Mouse (Mus musculus): ENCODE measurements around the gene Cdhr4. TPM values are rescaled to one million over a fixed set of nuclear protein-coding genes. Genes with fewer than 3 reads are reported as not detected.
"Not testable (repeated sequence)": the region's sequence is repeated elsewhere in the genome, so short reads cannot be mapped to it uniquely, and the experiment has no call there.

Gene Cdhr4
- total RNA-seq, 2 experiments from 2014 or later: 3.3 to 5.3 TPM

DNA sequence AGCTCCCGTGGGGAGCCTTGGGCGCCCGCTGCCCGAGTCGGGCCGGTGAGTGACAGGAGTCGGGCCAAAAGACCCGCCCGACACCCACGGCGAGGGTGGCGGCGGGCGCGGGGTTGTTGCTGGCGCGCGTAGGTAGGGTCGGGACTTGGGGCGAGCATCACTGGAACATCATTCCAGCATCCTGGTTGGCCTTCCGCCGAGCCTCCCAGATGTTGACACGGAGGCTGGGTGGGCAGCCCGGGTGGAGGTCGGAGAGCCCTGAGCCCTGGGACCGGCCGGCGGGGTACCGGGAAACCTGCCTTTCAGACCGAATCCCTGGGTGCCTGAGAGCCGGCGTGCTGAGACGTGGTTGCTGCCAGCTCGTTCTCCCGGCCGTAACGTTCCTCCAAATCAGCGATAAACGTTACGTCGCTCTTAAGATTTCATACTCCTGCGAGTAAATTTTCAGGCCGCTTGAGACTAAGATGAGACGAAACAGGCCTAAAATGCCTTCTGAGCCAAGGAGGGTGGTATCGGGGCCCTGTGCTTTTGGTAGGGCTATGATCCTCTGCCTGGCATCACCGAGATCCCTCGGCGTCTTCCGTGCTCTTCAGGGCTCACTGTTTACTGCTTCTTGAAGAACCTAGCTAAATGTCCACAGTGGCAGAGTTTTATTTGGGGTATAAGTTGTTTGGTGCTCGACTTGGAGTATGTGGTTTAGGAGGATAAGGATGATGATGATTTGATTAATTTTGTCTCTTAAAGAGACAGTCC, 10.7 kb downstream of the Cdhr4 start:
- peak in 1 of 2 experiments; percentile 41 for DNase-seq (ENCODE audit: extremely low spot score in 1 of 2, low spot score in 1 of 2)

DNA sequence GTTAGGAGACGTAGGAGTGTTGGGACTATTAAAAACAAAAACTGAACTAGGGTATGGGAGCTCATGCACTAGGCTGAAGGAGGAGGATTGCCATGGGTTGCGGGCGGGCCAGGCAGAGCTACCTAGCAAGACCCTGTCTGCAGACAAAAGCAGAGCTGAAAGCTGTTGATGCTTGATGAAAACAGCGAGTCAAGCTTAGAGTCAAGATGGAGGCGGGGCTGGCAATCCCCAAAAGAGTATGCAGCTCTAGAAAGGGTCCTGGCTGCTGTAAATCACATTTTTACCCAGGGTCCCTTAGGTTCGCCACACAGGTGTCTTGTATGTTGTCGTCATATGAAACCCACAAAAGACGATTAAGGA, 11.2 kb downstream of the Cdhr4 start:
- no peak for DNase-seq (ENCODE audit: extremely low spot score in 1 of 2, low spot score in 1 of 2)

DNA sequence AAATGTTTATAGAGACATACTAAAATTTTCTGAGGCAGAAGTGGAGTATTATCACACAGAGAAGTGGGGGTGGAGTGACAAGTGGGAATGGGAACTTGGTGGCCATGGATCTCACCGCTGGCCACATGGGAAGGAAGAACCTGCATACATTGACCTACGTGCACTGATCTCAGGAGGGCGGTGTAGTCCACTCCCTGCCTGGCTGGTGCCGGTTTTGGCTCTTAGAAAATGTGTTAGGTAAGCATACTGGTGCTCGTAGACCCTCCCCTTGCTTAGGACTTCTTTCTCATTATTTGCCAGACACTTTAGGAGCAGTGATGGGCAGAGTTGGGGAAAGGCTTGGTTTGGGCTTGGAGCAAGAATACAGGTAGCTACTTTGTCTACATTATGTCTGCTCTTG, 15.7 kb downstream of the Cdhr4 start:
- DNase-seq (ENCODE audit: extremely low spot score in 1 of 2, low spot score in 1 of 2): no peak

DNA sequence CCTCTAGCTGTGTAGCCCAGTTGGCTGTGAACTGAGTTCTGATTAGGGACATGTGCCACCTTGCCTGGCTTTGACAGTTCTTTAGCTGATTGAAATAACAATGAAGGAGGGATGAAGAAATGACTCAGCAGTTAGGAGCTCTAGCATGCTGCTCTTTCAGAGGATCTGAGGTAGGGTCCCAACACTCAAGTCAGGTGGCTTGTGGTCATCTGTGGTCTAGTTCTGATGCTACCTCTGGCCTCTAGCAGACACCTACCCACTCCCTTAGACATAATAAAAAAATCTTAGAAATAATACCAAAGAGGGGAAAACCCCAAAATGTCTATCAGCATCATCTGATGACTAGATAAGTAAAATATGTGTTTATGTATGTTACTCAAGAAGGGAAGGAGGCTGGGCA, 18.1 kb downstream of the Cdhr4 start:
- no peak for DNase-seq (ENCODE audit: extremely low spot score in 1 of 2, low spot score in 1 of 2)

DNA sequence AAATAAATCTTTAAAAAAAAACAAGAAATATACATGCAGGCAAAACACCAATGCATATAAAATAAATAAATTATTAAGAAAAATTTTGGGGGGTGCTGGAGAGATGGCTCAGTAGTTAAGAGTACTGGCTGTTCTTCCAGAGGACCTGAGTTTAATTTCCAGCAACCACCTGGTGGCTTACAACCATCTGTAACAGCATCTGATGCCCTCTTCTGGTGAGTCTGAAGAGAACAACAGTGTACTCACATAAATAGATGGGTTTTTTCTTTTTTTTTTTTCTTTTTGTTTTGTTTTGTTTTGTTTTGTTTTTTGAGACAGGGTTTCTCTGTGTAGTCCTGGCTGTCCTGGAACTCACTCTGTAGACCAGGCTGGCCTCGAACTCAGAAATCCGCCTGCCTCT, 21.3 kb downstream of the Cdhr4 start:
- DNase-seq (ENCODE audit: extremely low spot score in 1 of 2, low spot score in 1 of 2): not testable (repeated sequence)

DNA sequence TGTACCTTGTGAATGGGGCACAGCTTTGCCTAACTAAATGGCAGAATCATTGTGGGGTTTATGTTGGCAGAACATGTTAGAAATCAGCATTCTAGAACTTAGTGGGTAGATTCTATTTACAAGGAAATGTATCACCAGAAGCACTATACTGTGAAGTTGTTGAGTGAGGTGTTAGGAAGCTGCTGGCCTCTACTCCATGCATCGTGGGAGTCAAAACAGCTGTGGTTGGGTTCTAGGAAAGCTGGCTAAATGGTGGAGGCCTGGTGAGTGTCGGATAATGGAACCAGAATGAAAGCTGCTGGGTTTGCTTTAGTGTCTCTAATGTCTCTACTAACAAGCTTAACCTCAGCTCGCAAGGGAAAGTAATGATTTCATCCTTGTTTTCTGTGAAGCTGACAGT, 24.8 kb downstream of the Cdhr4 start:
- no peak for DNase-seq (ENCODE audit: extremely low spot score in 1 of 2, low spot score in 1 of 2)

DNA sequence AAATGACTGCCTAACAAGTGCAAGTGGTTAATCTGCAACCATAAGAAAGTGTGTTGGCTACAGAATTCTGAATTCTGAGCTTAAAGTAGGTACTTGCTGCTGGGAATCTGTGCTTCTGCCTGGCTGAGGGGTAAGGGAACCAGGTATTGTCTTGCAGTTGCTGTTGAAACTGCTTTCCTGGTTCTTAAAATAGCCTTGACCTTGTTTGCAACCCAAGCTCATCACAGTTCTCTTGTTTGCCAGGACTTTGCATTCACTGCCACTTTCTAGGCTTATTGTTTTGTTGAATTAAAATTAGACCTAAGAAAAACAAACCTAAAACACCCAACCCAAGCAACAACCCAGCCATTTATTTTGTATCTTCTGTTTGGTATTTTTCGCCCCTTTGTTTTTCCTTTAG, 28.4 kb downstream of the Cdhr4 start:
- DNase-seq (ENCODE audit: extremely low spot score in 1 of 2, low spot score in 1 of 2): no peak

DNA sequence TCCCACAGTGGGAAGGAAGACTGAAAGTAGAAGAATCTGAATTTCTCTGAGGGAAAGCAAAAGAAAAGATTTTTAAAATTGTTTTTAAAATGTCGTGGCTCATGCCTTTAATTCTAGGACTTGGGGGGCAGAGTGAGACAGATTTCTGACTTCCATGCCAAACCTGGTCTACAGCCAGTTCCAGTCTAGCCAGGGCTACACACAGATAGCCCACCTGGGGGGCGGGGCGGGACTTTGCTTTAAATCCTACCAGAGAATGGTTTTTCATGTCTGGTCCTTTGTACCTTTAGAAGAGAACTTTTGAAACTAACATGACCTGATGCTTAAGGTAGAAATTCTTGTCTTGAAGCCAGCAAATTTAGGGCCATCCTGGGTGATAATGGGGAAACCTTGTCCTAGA, 30.9 kb downstream of the Cdhr4 start:
- no peak for DNase-seq (ENCODE audit: extremely low spot score in 1 of 2, low spot score in 1 of 2)

DNA sequence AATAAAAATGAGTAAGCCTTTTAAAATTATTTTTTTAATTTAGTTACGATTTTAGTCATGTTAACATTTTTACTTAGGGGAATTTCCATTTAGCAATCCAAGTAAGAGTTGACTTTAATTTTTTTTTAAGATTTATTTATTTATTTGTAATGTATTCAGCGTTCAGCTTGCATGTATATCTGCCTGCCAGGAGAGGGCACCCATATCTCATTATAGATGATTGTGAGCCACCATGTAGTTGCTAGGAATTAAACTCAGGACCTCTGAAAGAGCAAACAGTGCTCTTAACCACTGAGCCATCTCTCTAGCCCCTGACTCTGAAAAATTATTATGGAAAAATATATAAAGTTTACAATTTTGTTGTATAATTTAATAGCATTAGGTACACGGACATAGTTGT, 34.3 kb downstream of the Cdhr4 start:
- DNase-seq (ENCODE audit: extremely low spot score in 1 of 2, low spot score in 1 of 2): no peak

DNA sequence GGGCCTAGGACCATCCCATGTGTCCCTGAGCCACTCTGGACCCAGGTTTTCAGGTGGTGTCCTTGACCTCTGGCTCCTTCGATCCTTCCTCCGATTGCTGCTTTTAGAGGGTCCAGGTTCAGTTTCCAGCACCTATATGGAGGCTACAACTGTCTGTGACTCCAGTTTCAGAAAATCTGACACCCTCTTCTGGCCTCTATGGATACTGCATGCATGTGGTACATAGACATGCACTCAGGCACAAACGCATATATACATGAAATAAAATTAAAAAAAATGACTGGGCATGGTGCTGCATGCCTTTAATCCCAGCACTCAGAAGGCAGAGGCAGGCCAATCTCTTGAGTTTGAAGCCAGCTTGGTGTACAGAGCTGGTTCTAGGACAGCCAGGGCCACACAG, 35.6 kb downstream of the Cdhr4 start:
- no peak for DNase-seq (ENCODE audit: extremely low spot score in 1 of 2, low spot score in 1 of 2)

DNA sequence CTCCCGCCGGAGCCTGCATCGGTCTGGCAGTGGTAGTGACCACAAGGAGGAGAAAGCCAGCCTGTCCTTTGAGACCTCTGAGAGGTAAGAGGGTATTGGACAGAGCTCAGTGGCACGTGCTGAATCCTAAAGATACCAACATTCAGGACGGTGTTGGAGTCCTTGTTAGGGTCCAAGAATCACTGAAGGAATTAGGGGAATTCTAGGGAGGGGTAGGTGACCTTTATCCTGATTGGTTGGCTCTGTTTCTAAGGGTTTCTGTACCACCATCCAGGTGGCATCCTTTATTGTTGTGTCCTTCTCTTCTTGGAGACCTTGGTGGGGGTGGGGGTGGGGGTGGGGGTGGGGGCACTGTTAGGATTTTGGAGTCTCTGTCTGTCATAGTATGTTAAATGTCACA, 39.8 kb downstream of the Cdhr4 start:
- DNase-seq (ENCODE audit: extremely low spot score in 1 of 2, low spot score in 1 of 2): no peak

DNA sequence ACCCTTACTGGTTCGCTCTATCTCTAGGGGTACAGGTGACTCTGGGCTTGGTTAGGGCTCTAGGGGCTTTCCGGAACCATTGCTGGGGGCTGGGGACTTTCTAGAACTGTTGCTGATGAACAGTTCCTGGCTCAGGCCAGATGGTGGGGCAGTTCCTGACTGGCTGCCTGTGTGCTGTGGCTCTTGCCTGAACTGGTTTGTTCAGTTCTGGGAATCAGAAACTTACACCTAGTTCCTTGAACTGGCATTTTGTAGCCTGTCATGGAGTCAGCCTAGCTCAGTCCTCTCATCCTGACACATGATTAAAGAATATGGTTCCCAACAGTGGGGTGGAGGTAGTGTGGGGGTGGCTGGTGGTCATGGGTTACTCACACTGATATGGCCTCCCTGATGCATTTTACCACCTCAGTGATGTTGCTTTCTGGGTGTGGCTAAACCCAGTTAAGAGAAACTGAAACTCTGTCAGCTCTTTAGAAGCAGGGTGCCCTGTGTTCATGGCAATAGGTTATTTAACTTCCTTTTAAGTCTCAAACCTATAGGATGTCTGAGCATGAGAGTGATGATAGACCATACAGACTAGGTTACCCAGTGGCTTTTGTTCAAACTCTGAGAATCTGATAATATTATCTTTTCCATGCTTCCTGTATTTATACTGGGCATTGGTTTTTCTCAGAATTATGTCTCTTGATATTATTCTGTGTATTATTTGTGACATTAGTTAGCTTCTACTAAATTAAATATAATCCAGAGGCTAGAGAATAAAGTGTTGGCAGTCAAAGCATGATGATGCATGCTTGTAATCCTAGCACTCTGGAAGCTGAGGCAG, 43.2 kb downstream of the Cdhr4 start:
- DNase-seq (ENCODE audit: extremely low spot score in 1 of 2, low spot score in 1 of 2): no peak

DNA sequence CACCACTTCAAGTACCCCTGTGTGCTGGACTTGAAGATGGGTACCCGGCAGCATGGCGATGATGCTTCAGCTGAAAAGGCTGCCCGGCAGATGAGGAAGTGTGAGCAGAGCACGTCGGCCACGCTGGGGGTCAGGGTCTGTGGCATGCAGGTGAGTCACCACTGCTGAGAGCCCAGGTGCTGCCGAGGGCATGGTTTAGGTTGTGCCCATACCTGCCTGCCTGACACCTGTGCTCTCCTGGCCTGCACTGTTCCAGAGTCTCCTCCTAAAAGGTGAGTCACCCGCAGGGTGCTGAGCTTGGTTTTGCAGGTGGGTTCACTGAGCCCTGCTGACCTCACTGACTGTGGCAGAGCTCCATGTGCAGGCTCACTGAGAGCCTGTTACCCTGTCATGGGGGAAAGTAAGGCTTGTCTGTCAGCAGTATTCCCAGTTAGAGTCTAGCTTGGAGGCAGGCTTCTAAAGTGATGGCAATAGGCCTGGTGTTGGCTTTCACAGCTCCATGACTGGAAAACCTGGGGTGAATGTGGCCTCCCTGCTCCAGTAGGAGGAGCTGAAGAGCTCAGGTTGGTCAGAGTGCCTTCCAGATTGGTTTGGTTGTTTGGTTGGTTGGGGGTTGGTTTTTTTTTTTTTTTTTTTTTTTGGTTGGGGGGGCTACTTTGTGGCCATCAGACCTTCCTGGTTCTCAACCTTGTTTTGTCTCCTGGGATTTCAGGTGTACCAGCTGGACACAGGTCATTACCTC, 52.6 kb downstream of the Cdhr4 start:
- no peak for DNase-seq (ENCODE audit: extremely low spot score in 1 of 2, low spot score in 1 of 2)

DNA sequence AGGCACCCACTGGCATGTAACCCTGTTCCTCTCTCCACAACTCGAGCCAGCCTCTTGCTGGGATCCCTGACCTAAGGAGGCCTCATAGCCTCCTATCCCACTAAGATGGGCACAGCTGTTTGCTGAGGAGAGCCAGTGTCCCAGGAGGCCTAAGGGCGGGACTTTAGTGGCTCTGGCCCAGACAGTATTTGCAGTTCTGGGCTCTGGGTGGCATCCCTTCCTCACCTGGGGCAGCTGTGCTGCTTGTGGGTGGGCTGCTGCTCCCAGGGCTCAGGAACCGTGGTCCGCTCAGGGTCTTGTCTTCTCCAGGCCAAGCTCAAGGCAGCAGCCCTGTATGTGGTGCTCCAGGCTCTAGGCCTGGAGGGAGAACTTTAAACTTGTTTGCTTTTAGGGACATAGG, 54.3 kb downstream of the Cdhr4 start:
- no peak for DNase-seq (ENCODE audit: extremely low spot score in 1 of 2, low spot score in 1 of 2)

DNA sequence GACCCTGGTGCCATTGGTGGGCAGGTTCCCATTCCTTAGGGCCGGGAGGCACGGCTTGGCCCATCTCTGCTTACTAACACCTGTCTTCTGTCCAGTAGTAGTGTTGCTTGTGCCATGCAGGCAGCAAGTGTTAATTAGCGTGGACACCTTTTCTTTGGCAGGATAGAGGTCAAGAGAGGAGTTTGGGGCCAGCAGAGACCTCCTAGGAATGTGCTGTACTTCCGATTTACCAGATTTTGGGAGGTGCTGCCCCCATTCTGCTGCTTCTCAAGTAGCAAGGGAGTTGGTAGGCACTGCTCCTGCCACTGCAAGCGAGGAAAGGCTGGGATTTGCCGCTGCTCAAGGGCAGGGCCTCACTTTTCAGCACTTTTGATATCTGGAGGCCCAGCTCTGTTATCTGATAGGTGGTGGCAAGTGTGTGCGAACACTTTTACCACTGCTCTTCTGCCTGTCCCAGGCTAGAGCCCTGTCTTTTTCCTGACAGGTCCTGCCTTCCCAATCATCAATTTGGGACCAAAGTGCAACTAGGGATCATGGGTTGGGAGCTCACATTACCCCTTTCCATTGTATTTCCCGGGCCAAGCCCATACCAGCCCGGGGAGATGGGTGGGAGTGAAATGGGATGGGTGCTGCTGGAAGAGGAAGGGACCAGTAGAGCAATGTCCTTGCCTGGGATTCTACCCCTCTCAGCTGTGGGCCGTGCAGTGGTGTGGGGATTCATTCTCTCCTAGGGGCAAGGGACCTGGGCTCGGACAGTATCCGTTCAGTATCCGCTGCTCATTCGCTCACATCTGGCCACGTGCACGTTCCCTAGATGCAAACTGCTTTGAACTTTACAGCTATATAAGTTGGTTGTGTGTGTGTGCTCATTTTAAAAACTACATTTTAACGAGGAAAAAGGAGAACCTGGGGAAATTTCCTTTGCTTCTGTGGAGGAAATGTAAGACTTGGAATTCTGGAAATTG, 55.6 kb downstream of the Cdhr4 start:
- DNase-seq (ENCODE audit: extremely low spot score in 1 of 2, low spot score in 1 of 2): no peak

DNA sequence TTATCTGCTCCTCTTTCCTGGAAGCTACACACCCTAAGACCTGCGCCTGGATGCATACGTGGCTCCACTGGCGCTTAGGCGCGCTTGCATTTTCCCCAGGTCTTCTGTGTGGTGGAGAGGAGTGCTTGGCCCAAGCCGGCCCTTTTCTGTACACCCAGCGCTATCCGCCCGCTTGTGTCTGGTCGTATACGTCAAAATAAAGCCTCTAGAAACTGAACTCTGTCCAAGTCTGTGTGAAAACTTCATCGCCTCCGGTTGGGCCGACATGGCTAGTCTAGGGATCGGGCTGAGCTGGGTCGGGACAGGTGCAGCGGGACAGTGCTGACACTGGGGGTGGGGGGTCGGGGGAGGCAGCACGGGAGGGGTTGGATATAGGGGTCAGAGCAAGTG, 56.3 kb downstream of the Cdhr4 start:
- no peak for DNase-seq (ENCODE audit: extremely low spot score in 1 of 2, low spot score in 1 of 2)

DNA sequence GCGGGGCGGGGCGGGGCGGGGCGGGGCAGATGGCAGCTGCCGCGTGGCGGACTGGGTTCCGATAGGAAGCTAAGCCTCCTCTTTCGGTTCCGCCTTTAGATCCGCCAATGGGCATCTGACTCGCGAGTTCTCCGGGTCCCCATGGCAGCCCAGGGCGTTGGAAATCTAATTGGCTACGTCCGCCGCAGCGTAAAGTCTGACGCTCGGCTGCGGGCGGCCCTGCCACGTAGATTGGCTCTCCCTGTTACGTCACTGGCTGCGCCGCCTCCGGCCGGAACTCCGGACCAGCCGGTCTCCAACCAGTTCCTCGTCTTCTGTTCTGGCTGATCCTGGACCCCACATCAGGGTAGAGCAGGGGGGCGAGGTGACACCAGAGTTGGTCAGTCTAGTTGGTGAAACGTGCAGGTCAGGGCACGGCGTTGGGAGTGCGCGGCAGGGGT, 56.7 kb downstream of the Cdhr4 start, which contains the start of gene Gmppb:
TSS of gene Gmppb (plus strand) at position 227 of the 440 bp plus-strand sequence.
- peak; percentile 90 to 92 for DNase-seq (ENCODE audit: extremely low spot score in 1 of 2, low spot score in 1 of 2)
